Mouse (Mus musculus): ENCODE measurements at regions not wholly inside any gene's neighbourhood (a gene's known extent, or its start where the extent isn't known, plus 50 kb on each side); places are given as distances from the start of the nearest gene placed in this dataset.

DNA sequence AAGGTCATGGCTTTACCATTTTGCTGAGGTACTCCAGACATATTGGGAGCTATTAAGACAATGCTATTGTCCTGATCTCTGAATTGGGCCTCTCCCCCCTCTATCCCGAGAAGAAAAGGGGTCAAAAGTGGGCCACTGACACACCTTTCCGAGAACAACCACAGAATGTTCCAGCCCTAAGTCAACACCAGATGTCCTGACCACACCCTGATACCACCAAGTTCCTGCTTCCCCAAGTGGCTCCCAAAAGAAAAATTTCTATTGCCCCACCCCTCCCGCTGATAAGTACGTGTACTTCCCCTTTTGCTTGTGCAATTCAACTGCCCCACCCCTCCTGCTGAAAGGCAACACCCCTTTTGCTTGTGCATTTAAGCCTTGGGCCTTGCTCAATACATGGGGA, 2431.7 kb downstream of the Pcdh9 start:
- TF ChIP-seq CHD2 (IDR thresholded peaks at IDR 0.05; ENCODE audit: low read depth, low read length) (no peak), MAFK (IDR thresholded peaks at IDR 0.05; ENCODE audit: insufficient read depth, low read depth, low read length) (no peak)
